ENCODE assay signal across 23 mouse cellular contexts in genomic region chr7:130130226-130130625, GRCm38 (mm10).
DNase-seq lines count a peak whose midpoint lies in the region; ATAC-seq and TF ChIP-seq lines count a peak whose summit lies in the region.
"Had no signal": no experiment of that assay in that cellular context is flagged by ENCODE, and none has a peak within 500 bp of the region (broad histone marks: within the 10 kb centered on the region; RNA-seq: fewer than 3 reads in every experiment).

No protein-coding gene starts in this region.

- no peaks in the 10 kb centered on the region for H3K36me3 ChIP-seq in forebrain, embryonic 14.5 days (ENCODE audit: control insufficient read depth, insufficient read depth, low read length)
- no peaks in the 10 kb centered on the region for H3K36me3 ChIP-seq in forebrain, embryonic 13.5 days (ENCODE audit: poor library complexity, severe bottlenecking)
- no peaks in the 10 kb centered on the region for H3K36me3 ChIP-seq in midbrain, embryonic 11.5 days (ENCODE audit: control insufficient read depth, insufficient read depth, low read length)
- no peaks in the 10 kb centered on the region for H3K36me3 ChIP-seq in midbrain, embryonic 14.5 days (ENCODE audit: control insufficient read depth, insufficient read depth, low read length)
- H3K36me3 ChIP-seq in forebrain, postnatal 0 days (ENCODE audit: insufficient read depth): no peaks in the 10 kb centered on the region
- H3K36me3 ChIP-seq in liver, embryonic 12.5 days: no peaks in the 10 kb centered on the region
- H3K36me3 ChIP-seq: hindbrain, embryonic 13.5 days; limb, embryonic 12.5 days; midbrain, embryonic 13.5 days; neural tube, embryonic 12.5 days had no signal

- H3K27ac ChIP-seq in forebrain, embryonic 14.5 days (ENCODE audit: low read depth, low read length): no peak overlapping the region
- H3K27ac ChIP-seq in forebrain, embryonic 13.5 days: no peak overlapping the region
- H3K27ac ChIP-seq in midbrain, embryonic 11.5 days (ENCODE audit: low read depth, low read length): no peak overlapping the region
- no peak overlapping the region for H3K27ac ChIP-seq in midbrain, embryonic 14.5 days (replicated peaks; ENCODE audit: low read depth, low read length)
- H3K27ac ChIP-seq in forebrain, postnatal 0 days (ENCODE audit: low read depth, low read length): 0 out of 2 replicates have a peak overlapping the region, but pooled peaks have one; percentile 51
- no peak overlapping the region for H3K27ac ChIP-seq in liver, embryonic 12.5 days
- H3K27ac ChIP-seq: heart, adult 2 months; kidney, postnatal 0 days; limb, embryonic 12.5 days; midbrain, embryonic 13.5 days; neural tube, embryonic 12.5 days had no signal

- no peaks in the 10 kb centered on the region for H3K9me3 ChIP-seq in forebrain, embryonic 14.5 days (replicated peaks; ENCODE audit: control insufficient read depth, low read length)
- no peaks in the 10 kb centered on the region for H3K9me3 ChIP-seq in forebrain, embryonic 13.5 days (replicated peaks)
- H3K9me3 ChIP-seq in midbrain, embryonic 11.5 days (ENCODE audit: control insufficient read depth, low read length): no peaks in the 10 kb centered on the region
- no peaks in the 10 kb centered on the region for H3K9me3 ChIP-seq in midbrain, embryonic 14.5 days (ENCODE audit: control insufficient read depth, low read length)
- H3K9me3 ChIP-seq in forebrain, postnatal 0 days (ENCODE audit: low read length): no peaks in the 10 kb centered on the region
- H3K9me3 ChIP-seq in liver, embryonic 12.5 days (replicated peaks): no peaks in the 10 kb centered on the region
- H3K9me3 ChIP-seq: hindbrain, embryonic 13.5 days; limb, embryonic 12.5 days; midbrain, embryonic 13.5 days; neural tube, embryonic 12.5 days had no signal

- DNase-seq in forebrain, embryonic 14.5 days (ENCODE audit: low spot score): peak; percentile 42
- peak; percentile 80 for DNase-seq in midbrain, embryonic 11.5 days (ENCODE audit: low spot score, missing footprints)
- DNase-seq in midbrain, embryonic 14.5 days: no peak
- DNase-seq in cerebellum, adult 9-11 months: peak; percentile 8
- DNase-seq in forebrain, postnatal 0 days: peak; percentile 27
- DNase-seq in urinary bladder, adult 18-20 months (ENCODE audit: low spot score in 2 of 2): no peak
- DNase-seq: adrenal gland, postnatal 25 days; gastrocnemius, postnatal 25 days; heart, adult 2 months; kidney, adult 2 months; lung, adult 18-20 months; lung, postnatal 14 days; right cerebral cortex, postnatal 14 days had no signal

- H3K4me1 ChIP-seq in forebrain, embryonic 14.5 days (ENCODE audit: control insufficient read depth, insufficient read depth, low read length): no peaks in the 10 kb centered on the region
- peaks cover 6% of the 10 kb centered on the region for H3K4me1 ChIP-seq in forebrain, embryonic 13.5 days
- H3K4me1 ChIP-seq in midbrain, embryonic 11.5 days (ENCODE audit: control insufficient read depth, insufficient read depth, low read length): no peaks in the 10 kb centered on the region
- H3K4me1 ChIP-seq in midbrain, embryonic 14.5 days (ENCODE audit: control insufficient read depth, insufficient read depth, low read length): no peaks in the 10 kb centered on the region
- H3K4me1 ChIP-seq in forebrain, postnatal 0 days (ENCODE audit: insufficient read depth): 0 out of 2 replicates have a peak, but pooled peaks cover 3% of the 10 kb centered on the region
- no peaks in the 10 kb centered on the region for H3K4me1 ChIP-seq in liver, embryonic 12.5 days
- H3K4me1 ChIP-seq: neural tube, embryonic 12.5 days had no signal

- H3K4me3 ChIP-seq in forebrain, embryonic 14.5 days (ENCODE audit: low read depth, low read length): no peak overlapping the region
- H3K4me3 ChIP-seq in forebrain, embryonic 13.5 days: no peak overlapping the region
- no peak overlapping the region for H3K4me3 ChIP-seq in midbrain, embryonic 11.5 days (ENCODE audit: low read depth, low read length)
- no peak overlapping the region for H3K4me3 ChIP-seq in midbrain, embryonic 14.5 days (replicated peaks; ENCODE audit: low read depth, low read length)
- no peak overlapping the region for H3K4me3 ChIP-seq in forebrain, postnatal 0 days (ENCODE audit: low read depth, low read length)
- no peak overlapping the region for H3K4me3 ChIP-seq in liver, embryonic 12.5 days
- H3K4me3 ChIP-seq: erythroblast, embryonic 14.5 days; heart, adult 2 months; hindbrain, embryonic 13.5 days; limb, embryonic 12.5 days; midbrain, embryonic 13.5 days; neural tube, embryonic 12.5 days had no signal

- no peak for TF ChIP-seq CTCF in forebrain, postnatal 0 days (IDR thresholded peaks at IDR 0.05; ENCODE audit: low read depth)

- ATAC-seq in forebrain, embryonic 14.5 days: no peak
- ATAC-seq in forebrain, embryonic 13.5 days: no peak
- no peak for ATAC-seq in midbrain, embryonic 11.5 days (ENCODE audit: low FRiP score)
- ATAC-seq in midbrain, embryonic 14.5 days (ENCODE audit: low FRiP score, low TSS enrichment): no peak
- ATAC-seq in forebrain, postnatal 0 days: no peak
- ATAC-seq in liver, embryonic 12.5 days: no peak
- ATAC-seq: inflammation-experienced regulatory T-cells, adult 6 months; midbrain, embryonic 13.5 days had no signal

- WGBS in forebrain, embryonic 14.5 days: 77% methylated on average over 5 of the region's 5 CpGs
- WGBS in forebrain, embryonic 13.5 days: 84% methylated on average over 5 of the region's 5 CpGs
- WGBS in midbrain, embryonic 11.5 days: 93% methylated on average over 5 of the region's 5 CpGs
- 87% methylated on average over 5 of the region's 5 CpGs for WGBS in midbrain, embryonic 14.5 days
- WGBS in forebrain, postnatal 0 days: 60% methylated on average over 5 of the region's 5 CpGs
- WGBS in liver, embryonic 12.5 days (ENCODE audit: insufficient replicate concordance): 73% methylated on average over 5 of the region's 5 CpGs

- H3K27me3 ChIP-seq in forebrain, embryonic 14.5 days (replicated peaks; ENCODE audit: control insufficient read depth, insufficient read depth, low read length): no peaks in the 10 kb centered on the region
- H3K27me3 ChIP-seq in forebrain, embryonic 13.5 days: no peaks in the 10 kb centered on the region
- no peaks in the 10 kb centered on the region for H3K27me3 ChIP-seq in midbrain, embryonic 11.5 days (ENCODE audit: control insufficient read depth, insufficient read depth, low read length)
- H3K27me3 ChIP-seq in midbrain, embryonic 14.5 days (ENCODE audit: control insufficient read depth, insufficient read depth, low read length): no peaks in the 10 kb centered on the region
- no peaks in the 10 kb centered on the region for H3K27me3 ChIP-seq in forebrain, postnatal 0 days (ENCODE audit: insufficient read depth, low read length)
- no peaks in the 10 kb centered on the region for H3K27me3 ChIP-seq in liver, embryonic 12.5 days (replicated peaks)
- H3K27me3 ChIP-seq: hindbrain, embryonic 13.5 days; limb, embryonic 12.5 days; midbrain, embryonic 13.5 days; neural tube, embryonic 12.5 days had no signal

- no peak overlapping the region for H3K4me2 ChIP-seq in forebrain, embryonic 14.5 days (ENCODE audit: low read length)
- no peak overlapping the region for H3K4me2 ChIP-seq in forebrain, embryonic 13.5 days
- H3K4me2 ChIP-seq in midbrain, embryonic 11.5 days: no peak overlapping the region
- H3K4me2 ChIP-seq in midbrain, embryonic 14.5 days (ENCODE audit: low read length): no peak overlapping the region
- no peak overlapping the region for H3K4me2 ChIP-seq in forebrain, postnatal 0 days (ENCODE audit: low read depth)
- no peak overlapping the region for H3K4me2 ChIP-seq in liver, embryonic 12.5 days
- H3K4me2 ChIP-seq: liver, embryonic 11.5 days had no signal

- no peak overlapping the region for H3K9ac ChIP-seq in forebrain, embryonic 14.5 days (ENCODE audit: low read length)
- no peak overlapping the region for H3K9ac ChIP-seq in forebrain, embryonic 13.5 days
- no peak overlapping the region for H3K9ac ChIP-seq in midbrain, embryonic 11.5 days (ENCODE audit: low read length)
- no peak overlapping the region for H3K9ac ChIP-seq in midbrain, embryonic 14.5 days (replicated peaks; ENCODE audit: low read length)
- H3K9ac ChIP-seq in forebrain, postnatal 0 days: no peak overlapping the region
- H3K9ac ChIP-seq in liver, embryonic 12.5 days: no peak overlapping the region
- H3K9ac ChIP-seq: hindbrain, embryonic 13.5 days; limb, embryonic 12.5 days; midbrain, embryonic 13.5 days; neural tube, embryonic 12.5 days had no signal

Comparison
In these comparisons a context has a peak if more than half of its experiments do, and no peak if none do; other contexts are left out.
1. DNase-seq: peak in forebrain, embryonic 14.5 days (single experiment), midbrain, embryonic 11.5 days (single experiment), cerebellum, adult 9-11 months (single experiment) and forebrain, postnatal 0 days (single experiment); none in midbrain, embryonic 14.5 days (single experiment) and urinary bladder, adult 18-20 months (0 of 2).